Mouse (Mus musculus) lung, adult 18-20 months (tissue): ENCODE data around the gene Kri1.
"Not testable (repeated sequence)": the region's sequence is repeated elsewhere in the genome, so short reads cannot be mapped to it uniquely, and the experiment has no call there.

Source experiments
- DNase-seq, 2 experiments: peaks; one replicate each; pipeline ENCODE4 v3.0.0; 2022; ENCODE audit warnings: mixed read lengths in 2 of 2

Gene Kri1

DNA sequence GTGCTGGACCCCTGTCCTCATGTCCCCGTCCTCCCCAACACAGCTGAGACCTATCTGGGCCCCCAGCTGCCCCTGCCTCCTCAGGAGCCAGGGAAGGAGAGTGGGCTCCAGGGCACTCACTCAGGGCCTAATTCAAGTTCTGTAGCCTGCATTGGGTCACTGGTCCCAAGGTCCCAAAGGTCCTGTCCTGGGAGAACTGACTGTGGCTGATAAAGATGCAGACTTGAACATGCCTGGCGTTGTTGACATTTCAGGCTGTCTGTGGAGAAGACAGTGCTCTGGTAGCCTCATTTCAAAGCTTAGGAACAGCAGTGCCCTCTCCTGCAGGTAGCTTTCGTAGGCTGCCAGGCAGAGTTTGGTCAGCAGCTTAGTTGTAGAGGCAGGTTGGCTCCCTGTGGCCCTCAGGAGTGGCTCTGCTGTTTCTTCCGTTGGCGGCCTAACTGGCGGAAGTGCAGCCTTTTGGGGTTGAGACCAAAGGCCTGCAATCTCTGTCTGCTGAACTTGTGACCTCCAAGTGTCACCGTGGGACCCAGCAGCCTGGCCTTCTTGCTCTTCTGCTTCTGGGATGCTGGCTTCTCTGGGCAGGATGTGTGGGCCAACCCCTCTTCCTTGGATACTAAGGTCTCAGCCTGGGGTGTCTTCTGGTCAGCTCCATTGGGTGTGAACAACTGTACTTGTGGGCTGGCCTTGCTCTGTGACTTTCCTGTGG lies 14.1 kb downstream of the Kri1 start:
- peak; percentile 30 to 47 for DNase-seq

DNA sequence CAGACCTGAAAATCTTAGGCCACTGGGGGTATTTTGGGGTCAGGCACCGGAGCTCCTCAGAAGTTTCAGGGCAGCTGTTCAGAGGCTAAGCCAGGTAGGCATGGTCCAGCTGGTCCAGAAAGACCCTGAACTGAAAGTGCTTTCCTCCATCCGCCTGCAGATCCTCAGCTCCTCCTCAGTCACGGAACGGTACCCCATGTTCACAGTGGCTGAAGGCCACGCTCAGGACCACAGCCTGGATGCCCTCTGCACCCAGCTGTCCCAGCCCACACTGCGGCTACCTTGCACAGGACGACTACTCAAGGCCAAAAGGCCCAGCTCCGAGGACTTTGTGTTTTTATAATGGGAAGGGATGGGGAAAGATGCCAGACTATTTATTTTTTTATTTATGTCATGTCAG lies 14.7 kb downstream of the Kri1 start:
- no peak for DNase-seq

DNA sequence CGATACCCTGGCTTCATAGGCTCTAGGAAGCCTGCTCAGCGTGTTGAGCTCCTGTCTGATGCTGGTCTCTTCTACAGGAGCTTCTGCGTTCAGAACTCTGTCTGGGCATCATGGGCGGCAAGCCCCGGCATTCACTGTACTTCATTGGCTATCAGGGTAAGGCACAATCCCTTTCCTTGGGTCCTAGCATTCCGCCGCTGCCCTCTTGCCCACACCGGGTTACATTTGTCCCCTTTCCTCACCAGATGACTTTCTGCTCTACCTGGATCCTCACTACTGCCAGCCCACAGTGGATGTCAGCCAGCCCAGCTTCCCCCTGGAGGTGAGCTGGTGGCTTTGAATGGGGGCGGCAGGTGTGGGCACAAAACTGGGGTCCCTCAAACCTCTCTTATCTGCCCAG lies 15.4 kb downstream of the Kri1 start:
- DNase-seq: no peak

DNA sequence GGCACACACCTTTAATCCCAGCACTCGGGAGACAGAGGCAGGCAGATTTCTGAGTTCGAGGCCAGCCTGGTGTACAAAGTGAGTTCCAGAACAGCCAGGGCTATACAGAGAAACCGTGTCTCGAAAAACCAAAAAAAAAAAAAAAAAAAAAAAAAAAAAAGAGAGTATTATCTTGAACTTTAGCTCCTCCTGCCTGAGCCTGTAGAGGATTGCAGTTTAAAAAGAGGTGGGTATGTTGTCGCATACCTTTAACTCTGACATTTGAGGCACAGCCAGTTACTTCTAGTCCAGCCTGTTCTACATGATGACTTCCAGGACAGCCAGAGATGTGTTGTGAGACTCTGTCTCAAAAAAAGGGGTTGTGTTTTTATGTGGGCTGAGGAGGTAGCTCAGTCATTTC lies 18.2 kb downstream of the Kri1 start:
- not testable (repeated sequence) for DNase-seq

DNA sequence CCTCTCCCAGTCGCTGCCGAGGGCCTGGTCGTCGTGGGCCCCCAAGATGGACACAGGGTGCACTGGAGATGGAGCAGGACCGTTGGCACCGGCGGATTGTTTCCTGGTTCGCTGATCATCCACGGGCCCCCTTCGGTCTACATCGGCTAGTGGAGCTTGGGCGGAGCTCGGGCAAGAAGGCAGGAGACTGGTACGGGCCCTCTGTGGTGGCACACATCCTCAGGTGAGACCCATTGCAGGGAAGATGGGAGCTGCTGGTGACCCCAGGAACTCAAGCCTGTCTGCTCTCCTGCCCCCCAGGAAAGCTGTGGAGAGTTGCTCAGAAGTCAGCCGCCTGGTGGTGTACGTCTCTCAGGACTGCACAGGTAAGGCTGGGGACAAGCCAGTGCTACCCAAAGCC lies 19.5 kb downstream of the Kri1 start:
- DNase-seq: no peak

DNA sequence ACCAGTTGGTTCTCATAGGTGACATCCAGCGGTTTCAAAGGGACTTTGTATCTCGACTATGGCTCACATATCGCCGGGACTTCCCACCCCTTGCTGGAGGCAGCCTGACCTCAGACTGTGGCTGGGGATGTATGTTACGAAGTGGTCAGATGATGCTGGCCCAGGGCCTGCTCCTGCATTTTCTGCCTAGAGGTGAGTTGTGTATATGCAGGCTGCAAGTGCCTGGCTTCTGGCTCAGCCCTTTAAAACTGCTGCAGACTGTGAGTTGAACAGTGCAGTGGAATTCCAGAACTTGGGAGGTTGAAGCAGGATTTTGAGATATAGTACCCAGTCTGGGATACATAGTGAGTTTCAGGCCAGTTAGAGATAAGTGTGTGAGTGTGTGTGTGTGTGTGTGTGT lies 20.9 kb downstream of the Kri1 start:
- no peak for DNase-seq

DNA sequence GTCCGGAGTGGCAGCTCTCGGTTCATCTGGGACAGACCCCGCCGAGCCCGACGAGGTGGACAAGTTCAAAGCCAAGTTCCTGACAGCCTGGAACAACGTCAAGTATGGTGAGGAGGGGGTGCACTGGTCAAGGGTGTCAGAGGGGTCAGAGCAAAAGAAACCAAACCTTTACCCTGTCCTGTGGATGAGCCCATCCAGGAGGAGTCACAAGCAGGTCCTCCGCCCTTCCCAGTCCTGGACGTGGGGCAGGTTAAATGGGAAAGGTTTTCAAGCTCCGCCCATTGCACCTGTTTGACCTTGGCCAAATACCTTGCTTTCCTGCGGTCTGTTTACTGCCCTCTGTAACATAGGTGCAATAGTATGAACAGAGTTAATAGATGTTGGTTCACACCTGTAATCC lies 22.2 kb downstream of the Kri1 start:
- peak; percentile 37 to 50 for DNase-seq

DNA sequence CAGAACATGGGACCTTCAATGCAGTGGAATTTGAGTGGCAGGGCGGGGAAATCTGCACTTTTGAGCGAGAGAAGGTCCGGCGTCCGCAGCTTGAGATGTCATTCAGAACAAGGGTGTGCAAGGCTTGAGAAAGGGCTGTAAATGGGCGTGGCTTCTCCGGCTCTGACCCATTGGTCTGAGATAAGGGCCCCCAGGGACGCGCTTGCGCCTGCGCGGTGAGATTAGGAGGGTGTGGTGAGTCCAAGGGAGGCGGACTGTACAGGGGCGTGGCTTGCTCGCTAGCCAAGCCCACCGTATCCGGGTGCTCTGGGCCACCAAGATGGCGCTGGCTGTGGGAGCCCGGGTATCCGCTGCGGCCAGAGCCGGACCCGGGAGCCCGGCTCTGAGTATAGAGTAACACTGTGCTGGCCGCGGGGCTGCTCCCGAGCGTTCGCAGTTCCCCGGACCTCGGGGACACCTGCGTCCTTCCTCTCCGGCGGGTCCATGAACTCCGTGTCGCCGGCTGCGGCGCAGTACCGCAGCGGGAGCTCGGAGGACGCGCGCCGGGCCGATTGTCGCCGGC lies 22.7 kb downstream of the Kri1 start, which contains the start of gene Atg4d:
Gene Atg4d, plus strand, starts transcription at position 294 of the 562 bp plus-strand sequence.
- DNase-seq: peak; percentile 99

DNA sequence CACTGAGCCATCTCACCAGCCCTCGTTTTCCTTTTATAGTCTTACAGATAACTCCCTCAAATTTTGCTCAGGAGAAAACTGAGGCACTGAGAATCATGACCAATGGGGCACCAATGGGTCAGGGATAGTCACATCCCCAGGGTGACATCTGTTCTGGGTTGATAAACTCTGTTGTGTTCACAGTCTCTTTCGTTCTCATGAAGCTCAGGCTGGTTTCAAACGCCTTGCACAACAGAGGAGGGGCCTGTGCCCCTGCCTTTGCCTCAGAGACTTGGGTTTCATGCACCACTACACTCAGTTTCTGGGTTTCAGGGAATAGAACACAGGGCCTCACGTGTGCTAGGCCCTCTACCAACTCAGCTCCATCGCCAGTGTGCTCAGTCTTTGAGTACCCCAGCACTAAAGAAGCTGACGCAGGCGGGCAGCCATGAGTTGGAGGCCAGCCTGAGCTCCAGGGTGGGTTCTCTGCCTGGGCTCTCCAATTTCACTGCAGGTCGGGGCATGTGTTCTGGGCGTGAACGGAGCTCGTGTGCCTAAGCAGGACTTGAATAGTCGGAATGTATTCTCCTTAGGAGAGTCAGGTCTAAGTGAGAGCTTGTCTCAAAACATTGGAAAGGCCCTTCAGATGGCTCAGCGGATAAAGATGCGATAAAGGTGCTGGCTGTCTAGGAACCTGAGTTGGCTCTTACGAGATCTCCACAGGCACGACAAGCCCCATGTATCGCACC lies 23.3 kb downstream of the Kri1 start:
- no peak for DNase-seq

DNA sequence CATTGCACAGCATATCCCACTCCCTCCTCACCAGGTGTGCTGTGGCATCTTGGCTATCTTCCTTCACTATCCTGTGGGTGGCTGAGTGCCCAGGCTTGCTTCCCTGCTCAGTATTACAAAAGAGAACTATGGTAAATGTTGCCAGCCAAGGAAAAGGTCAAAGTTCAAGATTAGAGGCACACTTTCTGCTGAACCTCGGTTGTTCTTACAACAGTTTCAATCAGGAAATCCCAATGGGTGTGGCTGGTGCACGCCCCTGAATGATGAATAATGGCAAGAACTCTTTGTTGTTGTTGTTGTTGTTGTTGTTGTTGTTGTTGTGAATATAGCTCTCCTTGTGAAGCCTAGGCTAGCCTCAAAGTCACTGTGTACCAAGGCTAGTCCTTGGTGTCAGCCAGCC lies 25.9 kb downstream of the Kri1 start:
- DNase-seq: no peak

DNA sequence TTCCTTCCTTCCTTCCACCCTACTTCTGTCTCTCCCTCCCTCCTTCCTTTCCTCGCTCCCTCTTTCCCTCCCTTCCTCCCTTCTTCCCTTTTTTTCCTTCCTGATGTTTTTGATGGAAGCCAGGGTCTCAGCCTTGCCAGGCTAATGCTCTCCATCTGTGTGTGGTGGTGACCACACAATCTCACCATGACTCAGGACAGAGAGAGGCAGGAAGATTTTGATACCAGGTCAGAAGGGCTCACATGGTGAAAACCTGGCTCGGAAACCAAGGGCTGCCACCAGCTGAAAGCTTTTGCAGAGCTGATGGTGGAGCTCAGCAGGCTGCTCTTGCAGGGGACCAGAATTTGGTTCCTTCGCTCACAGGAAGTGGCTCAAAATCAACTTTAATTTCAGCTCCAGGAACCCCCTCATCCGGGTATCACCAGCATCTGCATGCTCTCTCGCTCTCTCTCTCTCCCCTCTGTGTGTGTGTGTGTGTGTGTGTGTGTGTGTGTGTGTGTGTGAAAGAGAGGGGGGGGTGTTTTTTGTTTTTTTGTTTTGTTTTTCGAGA lies 27.2 kb downstream of the Kri1 start:
- DNase-seq: no peak

DNA sequence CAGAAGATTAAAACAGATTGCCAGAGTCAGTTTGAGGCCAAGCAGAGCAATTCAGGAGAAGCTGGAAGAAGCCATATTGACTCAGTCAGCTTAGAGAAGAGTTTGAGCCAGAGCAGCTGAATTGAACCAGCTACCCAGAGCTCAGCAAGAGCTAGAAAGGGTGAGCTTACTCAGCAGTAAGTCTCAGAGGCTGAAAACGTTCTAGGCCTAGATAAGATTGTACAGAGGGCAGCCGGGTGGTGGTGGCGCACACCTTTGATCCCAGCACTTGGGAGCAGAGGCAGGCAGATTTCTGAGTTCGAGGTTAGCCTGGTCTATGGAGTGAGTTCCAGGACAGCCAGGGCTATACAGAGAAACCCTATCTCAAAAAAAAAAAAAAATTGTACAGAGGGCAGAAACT lies 31.4 kb downstream of the Kri1 start:
- not testable (repeated sequence) for DNase-seq

DNA sequence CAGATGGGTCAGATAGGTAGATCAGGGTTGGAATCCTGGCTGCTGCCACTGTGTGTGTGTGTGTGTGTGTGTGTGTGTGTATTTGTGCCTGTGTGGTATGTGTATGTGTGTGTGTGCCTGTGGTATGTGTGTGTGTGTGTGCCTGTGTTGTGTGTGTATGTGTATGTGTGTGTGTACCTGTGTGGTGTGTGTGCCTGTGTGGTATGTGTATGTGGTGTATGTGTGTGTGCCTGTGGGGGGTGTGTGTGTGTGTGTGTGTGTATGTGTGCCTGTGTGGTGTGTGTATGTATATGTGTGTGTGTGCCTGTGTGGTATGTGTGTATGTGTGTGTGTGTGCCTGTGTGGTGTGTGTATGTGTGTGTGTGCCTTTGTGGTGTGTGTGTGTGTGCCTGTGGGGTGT lies 33.1 kb downstream of the Kri1 start:
- DNase-seq: no peak

DNA sequence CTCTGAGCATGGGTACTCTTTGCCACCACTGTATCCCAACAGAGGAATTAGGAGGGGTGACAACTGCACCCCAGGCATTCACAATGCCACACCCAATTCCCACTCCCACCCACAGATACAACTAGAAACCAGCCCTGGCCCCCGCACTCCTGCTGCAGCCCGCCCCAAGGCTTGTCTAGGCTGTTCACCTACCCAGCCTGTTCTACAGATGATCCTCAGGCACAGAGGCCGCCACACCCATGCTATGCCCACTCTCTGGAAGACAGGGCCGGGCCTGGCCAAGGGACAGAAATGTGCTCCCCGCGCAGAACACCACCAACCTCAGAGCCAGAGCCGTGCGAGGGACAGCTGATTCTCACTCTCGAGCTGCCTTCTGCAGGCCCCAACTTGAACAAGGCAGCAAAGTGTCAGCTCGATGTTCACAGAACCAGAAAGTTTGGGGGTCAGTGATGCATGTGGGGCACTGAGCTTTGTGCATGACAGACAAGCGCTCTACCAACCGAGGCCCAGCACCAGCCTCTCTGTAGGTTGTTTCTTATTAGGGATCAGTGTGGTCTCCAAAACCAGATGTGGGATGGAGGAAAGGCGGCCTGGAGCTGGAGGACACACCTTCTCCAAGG lies 36.5 kb downstream of the Kri1 start:
- DNase-seq: no peak

DNA sequence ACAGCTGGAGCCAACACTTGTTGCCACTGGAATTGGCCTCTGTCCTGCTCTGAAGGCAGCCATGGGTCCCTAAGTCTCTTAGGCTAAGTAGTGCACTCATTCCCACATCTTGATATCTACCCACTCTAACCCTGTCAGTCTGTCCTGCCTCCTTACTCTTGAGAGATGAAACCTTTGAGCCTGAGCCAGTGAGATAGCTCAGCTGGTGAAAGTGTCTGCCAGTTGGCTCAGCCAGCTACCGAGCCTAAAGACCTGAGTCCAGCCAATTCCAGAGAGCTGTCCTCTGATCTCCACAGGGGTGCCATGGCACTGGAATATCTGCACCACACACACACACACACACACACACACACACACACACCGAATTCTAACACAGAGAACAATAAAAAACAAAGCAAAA lies 37.3 kb downstream of the Kri1 start:
- no peak for DNase-seq

DNA sequence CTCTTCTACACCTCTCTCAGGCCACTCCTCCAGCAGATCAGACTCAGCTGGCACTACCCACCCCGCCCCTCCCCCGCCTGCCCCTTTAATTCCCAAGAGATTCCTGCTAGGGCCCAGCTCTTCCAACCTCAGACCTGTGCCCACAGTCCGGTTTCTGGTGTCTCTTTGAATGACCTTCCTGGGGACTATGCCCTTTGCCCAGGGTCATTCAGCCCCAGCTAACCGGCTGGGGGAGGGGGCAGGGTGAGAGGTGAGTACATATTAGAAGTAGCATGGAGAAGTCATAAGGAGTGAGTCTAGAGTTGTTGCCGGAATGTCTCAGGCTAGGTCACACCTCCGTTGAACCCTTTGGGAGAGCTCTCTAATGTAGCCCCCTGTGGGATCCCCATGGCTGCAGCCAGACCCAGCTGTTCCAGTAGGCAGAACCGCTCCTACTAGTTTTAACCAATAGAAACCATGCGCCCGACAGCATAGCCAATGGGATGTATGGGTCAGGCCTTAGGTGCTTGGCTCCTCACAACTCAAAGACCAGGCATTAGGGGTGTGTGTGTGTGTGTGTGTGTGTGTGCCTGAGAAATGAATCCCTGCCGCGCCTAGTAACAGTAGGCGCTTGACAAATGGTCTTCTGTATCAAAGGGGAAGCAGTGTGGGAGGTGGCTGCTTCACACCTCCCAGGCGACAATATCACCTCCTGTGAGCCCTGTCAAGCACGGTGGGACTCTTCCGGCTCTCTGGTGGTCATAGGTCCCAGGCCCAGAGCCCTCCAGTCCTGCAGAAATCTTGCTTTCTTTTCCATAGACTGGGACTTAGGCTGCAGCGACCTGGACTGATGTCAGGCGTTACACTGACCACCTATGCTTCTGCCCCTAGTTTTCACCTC lies 37.9 kb downstream of the Kri1 start:
- DNase-seq: no peak

DNA sequence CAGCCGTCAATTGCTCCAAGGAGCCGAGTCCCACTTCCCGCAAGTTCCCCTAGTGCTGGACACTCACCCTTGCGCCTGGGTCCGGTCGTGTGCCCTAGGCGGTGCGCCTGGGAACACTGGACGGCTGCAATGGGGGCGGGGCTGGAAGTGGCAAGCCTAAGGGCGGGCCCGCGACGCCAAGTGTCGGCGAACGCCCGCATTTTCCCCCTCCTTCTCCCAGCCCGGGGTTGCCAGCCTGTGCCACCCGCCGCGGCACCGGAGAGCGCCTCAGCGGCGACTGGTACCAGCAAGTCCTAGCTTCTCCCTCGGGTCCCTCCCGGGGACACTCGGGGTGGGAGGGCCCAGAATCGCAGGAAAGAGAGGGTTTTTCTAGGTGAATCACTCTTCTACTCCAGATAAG lies 39.4 kb downstream of the Kri1 start, which contains the start of gene S1pr5:
Gene S1pr5, minus strand, starts transcription at position 118 of the 400 bp plus-strand sequence.
- DNase-seq: peak; percentile 71 to 78

DNA sequence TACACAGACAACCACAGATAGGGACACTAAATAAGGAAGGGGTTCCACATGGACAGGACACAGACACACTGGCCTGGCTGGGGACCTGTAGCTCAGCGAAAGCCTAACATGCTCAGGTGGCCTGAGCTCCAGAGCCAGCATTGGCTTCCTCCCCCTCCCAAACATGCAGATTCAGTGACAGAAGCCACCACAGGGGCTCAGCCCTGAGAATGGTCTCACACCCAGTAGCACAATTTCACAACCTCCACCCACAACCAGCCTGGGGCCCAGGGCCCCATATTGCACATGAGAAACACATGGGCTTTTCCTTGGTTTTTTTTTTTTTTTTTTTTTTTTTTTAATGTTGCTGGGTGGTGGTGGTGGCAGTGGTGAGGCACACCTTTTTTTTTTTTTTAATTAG lies 41.4 kb downstream of the Kri1 start:
- no peak for DNase-seq

DNA sequence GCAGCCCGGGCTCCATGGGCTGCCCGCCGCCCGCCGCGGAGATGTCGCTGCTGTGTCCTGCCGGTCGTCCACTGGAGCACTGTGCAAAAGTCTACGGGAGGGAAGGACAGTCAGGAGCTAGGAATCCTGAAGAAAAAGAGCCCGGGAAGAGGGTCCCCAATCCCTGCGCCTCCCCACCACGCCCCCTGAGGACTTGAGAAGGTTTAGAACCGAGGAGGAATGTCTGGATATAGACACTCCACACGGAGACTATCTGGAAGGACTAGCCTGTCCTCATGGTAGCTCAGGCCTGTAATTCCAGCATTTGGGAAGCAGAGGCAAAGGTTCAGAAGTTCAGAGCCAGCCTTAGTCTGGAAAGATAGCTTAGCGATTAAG lies 42.7 kb downstream of the Kri1 start:
- no peak for DNase-seq

DNA sequence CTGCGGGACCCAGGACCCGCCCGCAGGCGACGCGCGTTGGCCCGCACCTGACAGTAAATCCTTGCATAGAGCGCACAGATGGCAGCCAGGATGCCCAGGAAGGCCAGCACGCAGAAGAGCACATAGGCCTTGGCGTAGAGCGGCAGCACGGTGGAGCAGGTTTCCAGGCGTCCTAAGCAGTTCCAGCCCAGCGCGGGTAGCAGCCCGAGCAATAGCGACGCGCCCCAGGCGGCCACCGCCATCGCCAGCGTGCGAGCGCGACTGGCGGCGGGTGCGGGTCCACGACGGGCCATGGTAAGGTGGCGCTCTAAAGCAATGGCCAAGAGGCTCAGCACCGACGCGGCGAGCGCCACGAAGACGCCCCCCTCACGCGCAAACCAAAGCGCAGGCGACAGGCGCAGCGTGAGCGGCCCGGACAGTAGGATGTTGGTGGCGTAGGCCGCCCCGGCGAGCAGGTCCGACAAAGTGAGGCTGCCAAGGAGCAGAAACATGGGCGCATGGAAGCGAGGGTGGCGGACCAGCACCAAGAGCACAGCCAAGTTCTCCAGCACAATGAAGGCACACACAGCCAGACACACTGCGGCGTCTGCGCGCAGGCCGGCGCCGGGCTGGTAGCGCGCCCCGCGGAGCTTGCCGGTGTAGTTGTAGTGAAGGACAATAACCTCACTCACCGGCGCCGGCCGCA lies 43.2 kb downstream of the Kri1 start:
- DNase-seq: no peak

DNA sequence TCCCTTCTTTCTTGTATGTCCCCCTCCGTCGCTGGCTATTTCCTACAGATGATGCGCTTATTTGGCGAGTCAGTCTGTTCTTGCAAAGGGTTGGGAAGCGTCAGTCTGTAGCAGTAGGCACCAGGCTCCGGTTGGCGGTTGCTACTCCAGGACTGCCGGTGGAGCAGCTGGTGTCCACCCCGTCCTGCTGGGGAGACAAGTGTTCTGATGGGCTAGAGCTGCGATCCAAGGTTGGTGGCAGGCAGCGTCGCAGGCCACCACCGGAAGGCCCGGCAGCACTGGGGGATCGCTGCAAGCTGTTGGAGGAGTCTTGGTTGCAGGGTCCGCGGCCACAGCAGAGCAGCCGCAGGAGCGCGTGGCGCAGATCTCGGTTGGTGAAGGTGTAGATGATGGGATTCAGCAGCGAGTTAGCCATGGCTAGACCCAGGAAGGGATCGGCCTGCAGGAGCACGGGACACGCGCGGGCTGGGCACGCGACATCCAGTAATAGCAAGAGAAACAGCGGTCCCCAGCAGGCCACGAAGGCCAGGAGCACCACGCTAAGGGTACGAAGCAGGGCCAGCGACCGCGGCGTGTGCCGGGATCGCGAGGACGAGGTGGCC lies 43.8 kb downstream of the Kri1 start:
- no peak for DNase-seq
